Mouse (Mus musculus): Measurements from ENCODE around the gene Wnt7a.

GRCm38 (mm10) chr6:91346906-91347156 is 64.3 kb downstream of the Wnt7a start:
- TF ChIP-seq SIN3A (IDR thresholded peaks at IDR 0.05; ENCODE audit: low read length) (no peak), USF1 (IDR thresholded peaks at IDR 0.05; ENCODE audit: low read depth, low read length) (no peak), POLR2AphosphoS2 (IDR thresholded peaks at IDR 0.05; ENCODE audit: low read length) (no peak), CTCF (IDR thresholded peaks at IDR 0.05 in 2 of 3, conservative IDR thresholded peaks at IDR 0.05 in 1 of 3; ENCODE audit: control insufficient read depth in 1 of 3, insufficient read depth in 1 of 3, low read depth in 2 of 3, low read length in 3 of 3, poor library complexity in 1 of 3, severe bottlenecking in 1 of 3) (no peak), ZMIZ1 (IDR thresholded peaks at IDR 0.05; ENCODE audit: low read depth, low read length) (no peak), CHD1 (IDR thresholded peaks at IDR 0.05; ENCODE audit: low read depth, low read length) (no peak), POLR2A (IDR thresholded peaks at IDR 0.05; ENCODE audit: control insufficient read depth in 1 of 2, insufficient read depth in 1 of 2, low read depth in 1 of 2, low read length in 2 of 2, poor library complexity in 1 of 2) (no peak)

Measured in MEL (cell line).